Mouse (Mus musculus) limb, embryonic 11.5 days (tissue): ENCODE measurements at regions not wholly inside any gene's neighbourhood (a gene's known extent, or its start where the extent isn't known, plus 50 kb on each side); places are given as distances from the start of the nearest gene placed in this dataset.

Source experiments
- ATAC-seq: fragments of 200-750 bp; cut with Nextera tagmentation; 2 replicates; pipeline ENCODE4 v1.8.0; 2017; ENCODE audit warnings: low read depth; ENCODE audit not compliant: insufficient number of reproducible peaks, low FRiP score, low TSS enrichment
- DNase-seq: peaks from one replicate; pipeline ENCODE4 v3.0.0-alpha.2; 2015; ENCODE audit warnings: low spot score
- H3K27ac ChIP-seq: fragments of 300-500 bp; sonication (generic); replicated peaks from 2 replicates; pipeline ENCODE4 v1.5.1; 2014; ENCODE audit warnings: low read depth, mild to moderate bottlenecking, low read length
- H3K27me3 ChIP-seq: fragments of 300-500 bp; sonication (generic); 2 replicates; pipeline ENCODE4 v1.6.1; 2014; ENCODE audit warnings: mild to moderate bottlenecking, low read length, mixed read lengths; ENCODE audit not compliant: control insufficient read depth, insufficient read depth
- H3K36me3 ChIP-seq: fragments of 300-500 bp; sonication (generic); 2 replicates; pipeline ENCODE4 v1.6.1; 2014; ENCODE audit warnings: mild to moderate bottlenecking, low read length, moderate library complexity, mixed read lengths; ENCODE audit not compliant: control insufficient read depth, insufficient read depth
- H3K4me1 ChIP-seq: fragments of 300-500 bp; sonication (generic); 2 replicates; pipeline ENCODE4 v1.6.1; 2014; ENCODE audit warnings: low read length, mixed read lengths; ENCODE audit not compliant: control insufficient read depth, insufficient read depth
- H3K4me2 ChIP-seq: fragments of 300-500 bp; sonication (generic); 2 replicates; pipeline ENCODE4 v1.6.1; 2014; ENCODE audit warnings: low read depth, mild to moderate bottlenecking, moderate library complexity; ENCODE audit not compliant: severe bottlenecking
- H3K4me3 ChIP-seq: fragments of 300-500 bp; sonication (generic); 2 replicates; pipeline ENCODE4 v1.5.1; 2014; ENCODE audit warnings: low read depth, low read length
- H3K9ac ChIP-seq: fragments of 300-500 bp; sonication (generic); 2 replicates; pipeline ENCODE4 v1.6.1; 2014; ENCODE audit warnings: mild to moderate bottlenecking, low read length
- H3K9me3 ChIP-seq: fragments of 300-500 bp; sonication (generic); 2 replicates; pipeline ENCODE4 v1.6.1; 2016; ENCODE audit warnings: low read length; ENCODE audit not compliant: control insufficient read depth
- WGBS: fragments of 180-500 bp; shearing (Covaris S2); extraction: QIAGEN DNeasy Blood & Tissue Kit; methylation state at CpG from one replicate; pipeline ENCODE4 v1.1.7; 2014; 5-methylcytosine and 5-hydroxymethylcytosine counted together

DNA sequence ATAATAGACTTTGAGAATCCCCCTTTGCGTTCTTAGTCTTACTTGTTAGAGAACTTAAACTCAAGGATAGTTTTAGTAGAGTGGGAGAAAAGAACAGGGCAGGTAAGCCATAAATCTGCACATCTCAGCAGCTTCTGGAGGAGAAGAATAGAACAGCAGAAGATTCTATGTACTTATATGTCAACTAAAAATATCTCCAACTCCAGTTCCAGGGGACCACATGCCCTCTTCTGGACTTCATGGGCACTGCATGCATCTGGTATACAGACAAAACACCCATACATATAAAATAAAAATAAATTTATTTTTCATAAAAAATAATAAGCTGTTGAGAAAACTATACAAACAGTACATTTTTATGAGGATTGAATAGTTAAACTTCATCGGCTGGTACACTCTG, 196.4 kb downstream of the Mettl4 start:
- ATAC-seq = no peak
- no peak overlapping the region for H3K4me2 ChIP-seq

DNA sequence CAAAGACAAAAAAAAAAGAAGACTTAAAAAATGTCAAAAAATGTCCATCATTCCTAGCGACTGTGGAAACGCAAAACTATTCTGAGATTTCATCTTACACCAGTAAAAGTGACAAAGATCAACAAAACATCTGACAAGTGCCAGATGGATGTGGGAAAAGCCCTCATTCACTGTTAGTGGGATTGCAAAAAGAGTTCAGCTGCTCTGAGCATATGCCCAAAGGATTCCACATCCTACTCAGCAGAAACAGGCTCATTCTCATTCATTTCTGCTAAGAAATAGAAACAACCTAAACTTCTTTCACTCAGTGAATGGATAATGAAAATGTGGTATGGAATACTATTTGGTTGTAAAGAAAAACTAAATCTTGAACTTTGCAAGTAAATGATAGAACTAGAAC, 221.1 kb downstream of the Mettl4 start:
- Histone ChIP-seq H3K27ac (no peak overlapping the region), H3K27me3 (no peaks in the 10 kb centered on the region), H3K4me3 (no peak overlapping the region), H3K36me3 (no peaks in the 10 kb centered on the region), H3K9ac (no peak overlapping the region), H3K9me3 (no peaks in the 10 kb centered on the region), H3K4me1 (no peaks in the 10 kb centered on the region), H3K4me2 (no peak overlapping the region)
- 95% methylated on average over 2 of the region's 2 CpGs for WGBS
- DNase-seq (no peak), ATAC-seq (no peak)

More for the DNA sequence above, 196.4 kb downstream of the Mettl4 start:
- Histone ChIP-seq H3K9me3 (no peaks in the 10 kb centered on the region), H3K27ac (no peak overlapping the region), H3K27me3 (no peaks in the 10 kb centered on the region), H3K9ac (no peak overlapping the region), H3K4me3 (no peak overlapping the region), H3K36me3 (no peaks in the 10 kb centered on the region), H3K4me1 (no peaks in the 10 kb centered on the region)
- DNase-seq = peak; percentile 42
- 88% methylated on average over 2 of the region's 2 CpGs for WGBS
